Mouse (Mus musculus): ENCODE data around the gene Hdac7.
"Not testable (repeated sequence)": the region's sequence is repeated elsewhere in the genome, so short reads cannot be mapped to it uniquely, and the experiment has no call there.

The Hdac7 gene

GRCm38 (mm10) chr15:97844037-97845034, at the start of gene Hdac7:
TSS of gene Hdac7 (minus strand) at chr15:97844502.
- DNase-seq (ENCODE audit: low spot score): no peak

- no peak for DNase-seq (ENCODE audit: low spot score)
Observed at GRCm38 (mm10) chr15:97892506-97892905, 48.2 kb upstream of the Hdac7 start.

- no peak for DNase-seq (ENCODE audit: low spot score)
Observed at GRCm38 (mm10) chr15:97890450-97890849, 46.1 kb upstream of the Hdac7 start.

GRCm38 (mm10) chr15:97890017-97890416, 45.7 kb upstream of the Hdac7 start:
- DNase-seq (ENCODE audit: low spot score): no peak

GRCm38 (mm10) chr15:97887541-97888016, 43.3 kb upstream of the Hdac7 start:
- no peak for DNase-seq (ENCODE audit: low spot score)

- DNase-seq (ENCODE audit: low spot score): no peak
Observed at GRCm38 (mm10) chr15:97881423-97881822, 37.1 kb upstream of the Hdac7 start.

GRCm38 (mm10) chr15:97880441-97880840, 36.1 kb upstream of the Hdac7 start:
- no peak for DNase-seq (ENCODE audit: low spot score)

- DNase-seq (ENCODE audit: low spot score): no peak
Observed at GRCm38 (mm10) chr15:97878696-97879328, 34.5 kb upstream of the Hdac7 start.

- peak; percentile 51 for DNase-seq (ENCODE audit: low spot score)
Observed at GRCm38 (mm10) chr15:97875784-97876183, 31.5 kb upstream of the Hdac7 start.

- no peak for DNase-seq (ENCODE audit: low spot score)
Observed at GRCm38 (mm10) chr15:97873717-97874116, 29.4 kb upstream of the Hdac7 start.

GRCm38 (mm10) chr15:97872161-97872560, 27.9 kb upstream of the Hdac7 start:
- DNase-seq (ENCODE audit: low spot score): no peak

GRCm38 (mm10) chr15:97871055-97872030, 27.0 kb upstream of the Hdac7 start:
- no peak for DNase-seq (ENCODE audit: low spot score)

GRCm38 (mm10) chr15:97870116-97870515, 25.8 kb upstream of the Hdac7 start:
- not testable (repeated sequence) for DNase-seq (ENCODE audit: low spot score)

- DNase-seq (ENCODE audit: low spot score): no peak
Observed at GRCm38 (mm10) chr15:97868985-97869384, 24.7 kb upstream of the Hdac7 start.

GRCm38 (mm10) chr15:97865988-97866387, 21.7 kb upstream of the Hdac7 start:
- DNase-seq (ENCODE audit: low spot score): no peak

- DNase-seq (ENCODE audit: low spot score): no peak
Observed at GRCm38 (mm10) chr15:97865175-97865574, 20.9 kb upstream of the Hdac7 start.

GRCm38 (mm10) chr15:97864361-97865045, 20.2 kb upstream of the Hdac7 start:
- DNase-seq (ENCODE audit: low spot score): no peak

GRCm38 (mm10) chr15:97863494-97863881, 19.2 kb upstream of the Hdac7 start:
- DNase-seq (ENCODE audit: low spot score): no peak

- no peak for DNase-seq (ENCODE audit: low spot score)
Observed at GRCm38 (mm10) chr15:97862881-97863493, 18.7 kb upstream of the Hdac7 start.

- DNase-seq (ENCODE audit: low spot score): no peak
Observed at GRCm38 (mm10) chr15:97860353-97860752, 16.1 kb upstream of the Hdac7 start.

GRCm38 (mm10) chr15:97858431-97858830, 14.1 kb upstream of the Hdac7 start:
- no peak for DNase-seq (ENCODE audit: low spot score)

All from urinary bladder, postnatal 14 days (tissue).